Mouse (Mus musculus): ENCODE measurements around the gene Gart.

GRCm38 (mm10) chr16:91685526-91685925, 38.8 kb upstream of the Gart start:
- TF ChIP-seq POLR2A (IDR thresholded peaks at IDR 0.05; ENCODE audit: insufficient read depth, low read length) (no peak), EP300 (IDR thresholded peaks at IDR 0.05; ENCODE audit: insufficient read depth, low read depth, low read length) (no peak), CTCF (IDR thresholded peaks at IDR 0.05; ENCODE audit: low read depth, low read length) (no peak)
